Comparison of ENCODE assay signal across 8 mouse cellular contexts in the genomic region with DNA sequence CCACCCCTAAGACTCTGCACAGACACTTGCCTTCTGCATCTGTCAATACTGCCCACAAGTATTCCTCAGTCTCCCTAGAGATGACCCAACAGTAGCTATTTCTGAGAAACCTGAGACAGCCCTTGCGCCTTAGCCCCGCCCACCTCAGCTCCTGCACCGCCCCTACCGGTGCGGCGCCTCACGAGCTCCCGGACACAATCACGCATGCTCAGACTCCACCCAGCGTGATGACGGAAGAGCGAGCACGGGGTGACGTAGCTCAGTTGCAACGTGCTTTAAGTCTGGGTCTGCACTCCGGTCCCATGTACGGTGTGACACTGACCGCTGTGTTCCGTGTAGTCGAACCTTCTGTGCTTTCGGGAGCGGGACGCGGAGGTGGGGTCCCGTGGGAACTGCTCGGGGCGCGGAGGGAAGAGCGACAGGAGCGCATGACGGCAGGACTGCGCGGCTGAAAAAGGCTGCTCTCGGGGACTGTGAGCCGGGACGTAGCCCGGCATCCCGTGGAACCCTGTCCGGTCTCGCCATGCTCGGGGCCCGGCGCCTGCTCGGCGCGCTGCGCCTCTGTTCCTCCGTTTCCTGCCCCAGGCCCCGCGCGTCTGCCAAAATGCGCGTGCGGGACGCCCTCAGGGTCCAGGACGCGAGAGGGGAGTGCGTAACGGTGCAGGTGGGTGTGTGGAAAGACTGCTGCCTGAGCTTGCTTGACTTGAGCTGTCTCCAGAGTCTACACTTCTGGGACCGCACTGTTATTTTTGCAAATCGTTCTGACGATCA. TPM values are rescaled to one million over a fixed set of nuclear protein-coding genes. Genes with fewer than 3 reads are reported as not detected.
DNase-seq lines count a peak whose midpoint lies in the region; ATAC-seq and TF ChIP-seq lines count a peak whose summit lies in the region.

Gene Nars2, plus strand, starts transcription at position 225 of the 771 bp plus-strand sequence.

- DNase-seq in CD4-positive helper T cell, adult 2 months (ENCODE audit: low read depth, low spot score): peak; percentile 96
- peak; percentile 91 for DNase-seq in brain, embryonic 18.5 days (ENCODE audit: low read depth, low spot score)
- DNase-seq in kidney, postnatal 0 days (ENCODE audit: low spot score): peak; percentile 97
- peak; percentile 90 for DNase-seq in liver, embryonic 11.5 days (ENCODE audit: low spot score)
- DNase-seq in naive thymus-derived CD4-positive, alpha-beta T cell, adult 2 months (ENCODE audit: low read depth): peak; percentile 98

- peaks cover 10% of the 10 kb centered on the region for H3K4me1 ChIP-seq in heart, embryonic 12.5 days (replicated peaks)
- 0 out of 2 replicates have a peak, but pooled peaks cover 4% of the 10 kb centered on the region for H3K4me1 ChIP-seq in kidney, postnatal 0 days (replicated peaks; ENCODE audit: insufficient read depth, low read length)
- H3K4me1 ChIP-seq in liver, embryonic 11.5 days (replicated peaks; ENCODE audit: control insufficient read depth, insufficient read depth, low read length): peaks cover 15% of the 10 kb centered on the region
- H3K4me1 ChIP-seq in stomach, embryonic 14.5 days (ENCODE audit: control insufficient read depth, insufficient read depth, low read length): peaks cover 6% of the 10 kb centered on the region; the same call in 1 of the 2 replicates

- under 1% methylated on average over 61 of the region's 62 CpGs for WGBS in heart, embryonic 12.5 days
- WGBS in kidney, postnatal 0 days: under 1% methylated on average over 62 of the region's 62 CpGs
- WGBS in liver, embryonic 11.5 days: under 1% methylated on average over 62 of the region's 62 CpGs
- under 1% methylated on average over 60 of the region's 62 CpGs for WGBS in stomach, embryonic 14.5 days

- H3K4me2 ChIP-seq in heart, embryonic 12.5 days: peak within 1 kb of the TSS; percentile 71
- H3K4me2 ChIP-seq in kidney, postnatal 0 days (ENCODE audit: low read length): peak within 1 kb of the TSS; percentile 95
- H3K4me2 ChIP-seq in liver, embryonic 11.5 days: peak within 1 kb of the TSS; percentile 77
- H3K4me2 ChIP-seq in stomach, embryonic 14.5 days (replicated peaks; ENCODE audit: low read depth, low read length): peak within 1 kb of the TSS; percentile 71

- peak within 1 kb of the TSS; percentile 82 for H3K4me3 ChIP-seq in heart, embryonic 12.5 days
- H3K4me3 ChIP-seq in kidney, postnatal 0 days (replicated peaks; ENCODE audit: low read depth, low read length): peak within 1 kb of the TSS; percentile 75
- H3K4me3 ChIP-seq in liver, embryonic 11.5 days (ENCODE audit: low read depth, low read length): peak within 1 kb of the TSS; percentile 83
- H3K4me3 ChIP-seq in stomach, embryonic 14.5 days (ENCODE audit: low read depth, low read length): peak within 1 kb of the TSS; percentile 80

- no peaks in the 10 kb centered on the region for H3K27me3 ChIP-seq in heart, embryonic 12.5 days (replicated peaks)
- H3K27me3 ChIP-seq in kidney, postnatal 0 days (ENCODE audit: insufficient read depth, low read length): no peaks in the 10 kb centered on the region
- no peaks in the 10 kb centered on the region for H3K27me3 ChIP-seq in liver, embryonic 11.5 days (replicated peaks; ENCODE audit: control insufficient read depth, insufficient read depth, low read length)
- no peaks in the 10 kb centered on the region for H3K27me3 ChIP-seq in stomach, embryonic 14.5 days (ENCODE audit: control insufficient read depth, insufficient read depth, low read length)

- peak; percentile 62 for TF ChIP-seq CTCF in kidney, postnatal 0 days (IDR thresholded peaks at IDR 0.05; ENCODE audit: low read depth)

- 0 out of 2 replicates have a peak, but pooled peaks cover 3% of the 10 kb centered on the region for H3K9me3 ChIP-seq in heart, embryonic 12.5 days (replicated peaks)
- H3K9me3 ChIP-seq in kidney, postnatal 0 days (replicated peaks; ENCODE audit: low read length): no peaks in the 10 kb centered on the region
- H3K9me3 ChIP-seq in liver, embryonic 11.5 days (ENCODE audit: control insufficient read depth, low read length): no peaks in the 10 kb centered on the region
- H3K9me3 ChIP-seq in stomach, embryonic 14.5 days (ENCODE audit: control insufficient read depth, low read depth, low read length): no peaks in the 10 kb centered on the region

- peak; percentile 98 for ATAC-seq in erythroid progenitor cell, adult 5-6 weeks (replicated peaks; ENCODE audit: low FRiP score, poor library complexity, severe bottlenecking)
- ATAC-seq in heart, embryonic 12.5 days (ENCODE audit: insufficient number of reproducible peaks, low FRiP score): peak; percentile 100
- peak; percentile 99 for ATAC-seq in kidney, postnatal 0 days (replicated peaks; ENCODE audit: low FRiP score, low read depth)
- ATAC-seq in liver, embryonic 11.5 days (replicated peaks; ENCODE audit: low FRiP score): peak; percentile 99
- ATAC-seq in stomach, embryonic 14.5 days (ENCODE audit: insufficient number of reproducible peaks, insufficient read depth, low FRiP score, low read depth): peak; percentile 100

- H3K27ac ChIP-seq in heart, embryonic 12.5 days (ENCODE audit: poor library complexity, severe bottlenecking): peak within 1 kb of the TSS; percentile 88
- peak within 1 kb of the TSS; percentile 87 for H3K27ac ChIP-seq in kidney, postnatal 0 days
- H3K27ac ChIP-seq in liver, embryonic 11.5 days (ENCODE audit: low read depth, low read length): peak within 1 kb of the TSS; percentile 84
- peak within 1 kb of the TSS; percentile 87 for H3K27ac ChIP-seq in stomach, embryonic 14.5 days (ENCODE audit: low read length)

- H3K9ac ChIP-seq in heart, embryonic 12.5 days: peak within 1 kb of the TSS; percentile 83
- H3K9ac ChIP-seq in kidney, postnatal 0 days (ENCODE audit: low read depth, low read length): peak within 1 kb of the TSS; percentile 82
- H3K9ac ChIP-seq in liver, embryonic 11.5 days (ENCODE audit: low read depth, low read length): peak within 1 kb of the TSS; percentile 83
- H3K9ac ChIP-seq in stomach, embryonic 14.5 days (replicated peaks; ENCODE audit: low read depth, low read length): peak within 1 kb of the TSS; percentile 69

- H3K36me3 ChIP-seq in heart, embryonic 12.5 days: no peaks in the 10 kb centered on the region
- H3K36me3 ChIP-seq in kidney, postnatal 0 days (ENCODE audit: insufficient read depth, low read length): no peaks in the 10 kb centered on the region
- no peaks in the 10 kb centered on the region for H3K36me3 ChIP-seq in liver, embryonic 11.5 days (ENCODE audit: control insufficient read depth, insufficient read depth, low read length)
- no peaks in the 10 kb centered on the region for H3K36me3 ChIP-seq in stomach, embryonic 14.5 days (ENCODE audit: control insufficient read depth, insufficient read depth, low read length)

RNA-seq across cellular contexts. Expression of gene Nars2, which starts in this region (rescaled TPM):
- total RNA-seq in erythroid progenitor cell, adult 5-6 weeks (2015; ENCODE audit: low replicate concordance): 20.2 and 21.4 TPM in 2 replicates
- total RNA-seq in erythroid progenitor cell, adult 5-6 weeks (2017; ENCODE audit: low replicate concordance): 28.9 and 38.5 TPM in 2 replicates
- 17.8 and 19.2 TPM in 2 replicates for polyA plus RNA-seq in heart, embryonic 12.5 days (2016; fragmentation: Nextera tagmentation; extraction: Ambion mirVana)
- 21.0 and 24.9 TPM in 2 replicates for polyA plus RNA-seq in kidney, postnatal 0 days (2015; fragmentation: Nextera tagmentation; extraction: Ambion mirVana)
- polyA plus RNA-seq in liver, embryonic 11.5 days (2014; fragmentation: Nextera tagmentation; extraction: Ambion mirVana): 31.2 and 37.6 TPM in 2 replicates
- polyA plus RNA-seq in stomach, embryonic 14.5 days (2014; fragmentation: Nextera tagmentation; extraction: Ambion mirVana): 23.5 and 25.0 TPM in 2 replicates

Comparison
In these comparisons a context has a peak if more than half of its experiments do, and no peak if none do; other contexts are left out.
1. Peak in every context shown above with its lines: DNase-seq, ATAC-seq, H3K4me3 ChIP-seq and H3K27ac ChIP-seq.